Mouse (Mus musculus) forebrain, embryonic 10.5 days (tissue): ENCODE measurements at regions not wholly inside any gene's neighbourhood (a gene's known extent, or its start where the extent isn't known, plus 50 kb on each side); places are given as distances from the start of the nearest gene placed in this dataset.

Experiments
- DNase-seq: peaks from one replicate; pipeline ENCODE4 v3.0.0-alpha.2; 2017; ENCODE audit warnings: low spot score; ENCODE audit errors: extremely low spot score
- H3K27ac ChIP-seq: fragments of 300-500 bp; sonication (generic); 2 replicates; pipeline ENCODE4 v1.5.1; 2016; ENCODE audit warnings: mild to moderate bottlenecking
- H3K27me3 ChIP-seq: fragments of 300-500 bp; sonication (generic); 2 replicates; pipeline ENCODE4 v1.6.1; 2016; ENCODE audit warnings: mild to moderate bottlenecking; ENCODE audit not compliant: poor library complexity, severe bottlenecking
- H3K36me3 ChIP-seq: fragments of 300-500 bp; sonication (generic); replicated peaks from 2 replicates; pipeline ENCODE4 v1.6.1; 2016; ENCODE audit warnings: mild to moderate bottlenecking, moderate library complexity
- H3K4me1 ChIP-seq: fragments of 300-500 bp; sonication (generic); 2 replicates; pipeline ENCODE4 v1.6.1; 2016
- H3K4me3 ChIP-seq: fragments of 300-500 bp; sonication (generic); 2 replicates; pipeline ENCODE4 v1.5.1; 2016; ENCODE audit warnings: mild to moderate bottlenecking, moderate library complexity
- H3K9me3 ChIP-seq: fragments of 300-500 bp; sonication (generic); 2 replicates; pipeline ENCODE4 v1.6.1; 2016; ENCODE audit warnings: mild to moderate bottlenecking, moderate library complexity
- WGBS: fragments of 180-500 bp; shearing (Covaris S2); methylation state at CpG from one replicate; pipeline ENCODE4 v1.1.7; 2016; 5-methylcytosine and 5-hydroxymethylcytosine counted together

- Histone ChIP-seq H3K27me3 (peaks cover 3% of the 10 kb centered on the region; the same call in 1 of the 2 replicates), H3K4me3 (no peak overlapping the region), H3K27ac (no peak overlapping the region; the same call in 1 of the 2 replicates), H3K4me1 (peaks cover 12% of the 10 kb centered on the region), H3K36me3 (no peaks in the 10 kb centered on the region), H3K9me3 (no peaks in the 10 kb centered on the region)
- WGBS: 86% methylated on average over 10 of the region's 10 CpGs
- DNase-seq: no peak
Observed at GRCm38 (mm10) chr2:167801389-167801788, 111.8 kb upstream of the Tmem189 start.

GRCm38 (mm10) chr2:167800648-167801245 lies 111.1 kb upstream of the Tmem189 start:
- 76% methylated on average over 11 of the region's 11 CpGs for WGBS
- H3K27ac ChIP-seq: peak overlapping the region; percentile 72

GRCm38 (mm10) chr2:167799629-167800387 lies 110.2 kb upstream of the Tmem189 start:
- DNase-seq: no peak
- 89% methylated on average over 5 of the region's 5 CpGs for WGBS
- H3K9me3 ChIP-seq: no peaks in the 10 kb centered on the region
- H3K4me3 ChIP-seq: no peak overlapping the region
- peaks cover 3% of the 10 kb centered on the region; the same call in 1 of the 2 replicates for H3K27me3 ChIP-seq
- H3K27ac ChIP-seq: peak overlapping the region; percentile 72; the same call in 1 of the 2 replicates
- peaks cover 12% of the 10 kb centered on the region for H3K4me1 ChIP-seq
- no peaks in the 10 kb centered on the region for H3K36me3 ChIP-seq

More at GRCm38 (mm10) chr2:167800648-167801245, 111.1 kb upstream of the Tmem189 start:
- Histone ChIP-seq H3K27me3 (peaks cover 3% of the 10 kb centered on the region; the same call in 1 of the 2 replicates), H3K36me3 (no peaks in the 10 kb centered on the region), H3K9me3 (no peaks in the 10 kb centered on the region), H3K4me1 (peaks cover 12% of the 10 kb centered on the region), H3K4me3 (no peak overlapping the region)
- no peak for DNase-seq

- Histone ChIP-seq H3K27me3 (no peaks in the 10 kb centered on the region), H3K9me3 (no peaks in the 10 kb centered on the region), H3K4me1 (peaks cover 12% of the 10 kb centered on the region), H3K4me3 (no peak overlapping the region), H3K27ac (no peak overlapping the region), H3K36me3 (no peaks in the 10 kb centered on the region)
- 94% methylated on average over 9 of the region's 9 CpGs for WGBS
- DNase-seq: no peak
Observed at GRCm38 (mm10) chr2:167798969-167799513, 109.4 kb upstream of the Tmem189 start.

GRCm38 (mm10) chr2:167798076-167798782 lies 108.6 kb upstream of the Tmem189 start:
- no peak for DNase-seq
- Histone ChIP-seq H3K27ac (no peak overlapping the region), H3K4me1 (peaks cover 12% of the 10 kb centered on the region), H3K4me3 (no peak overlapping the region), H3K36me3 (no peaks in the 10 kb centered on the region), H3K27me3 (no peaks in the 10 kb centered on the region), H3K9me3 (no peaks in the 10 kb centered on the region)
- 89% methylated on average over 11 of the region's 11 CpGs for WGBS

- Histone ChIP-seq H3K9me3 (no peaks in the 10 kb centered on the region), H3K4me3 (no peak overlapping the region), H3K27me3 (no peaks in the 10 kb centered on the region), H3K4me1 (peaks cover 3% of the 10 kb centered on the region), H3K27ac (no peak overlapping the region), H3K36me3 (no peaks in the 10 kb centered on the region)
- WGBS: 87% methylated on average over 7 of the region's 7 CpGs
- DNase-seq: no peak
Observed at GRCm38 (mm10) chr2:167795491-167795890, 105.9 kb upstream of the Tmem189 start.

- H3K27ac ChIP-seq: no peak overlapping the region
- no peaks in the 10 kb centered on the region for H3K9me3 ChIP-seq
- H3K27me3 ChIP-seq: no peaks in the 10 kb centered on the region
- DNase-seq: no peak
- H3K4me1 ChIP-seq: peaks cover 4% of the 10 kb centered on the region; the same call in 1 of the 2 replicates
- 83% methylated on average over 2 of the region's 2 CpGs for WGBS
- H3K4me3 ChIP-seq: no peak overlapping the region
- H3K36me3 ChIP-seq: no peaks in the 10 kb centered on the region
Observed at GRCm38 (mm10) chr2:167793916-167794315, 104.3 kb upstream of the Tmem189 start.

- H3K9me3 ChIP-seq: no peaks in the 10 kb centered on the region
- H3K36me3 ChIP-seq: no peaks in the 10 kb centered on the region
- H3K27ac ChIP-seq: no peak overlapping the region
- WGBS: 72% methylated on average over 3 of the region's 3 CpGs
- H3K27me3 ChIP-seq: no peaks in the 10 kb centered on the region
- H3K4me3 ChIP-seq: no peak overlapping the region
- no peak for DNase-seq
- peaks cover 7% of the 10 kb centered on the region for H3K4me1 ChIP-seq
Observed at GRCm38 (mm10) chr2:167792753-167793152, 103.1 kb upstream of the Tmem189 start.

GRCm38 (mm10) chr2:167792330-167792729 lies 102.7 kb upstream of the Tmem189 start:
- no peak overlapping the region for H3K27ac ChIP-seq
- no peak for DNase-seq
- H3K9me3 ChIP-seq: no peaks in the 10 kb centered on the region
- WGBS: 72% methylated on average over 3 of the region's 3 CpGs
- no peaks in the 10 kb centered on the region for H3K27me3 ChIP-seq
- no peak overlapping the region for H3K4me3 ChIP-seq
- no peaks in the 10 kb centered on the region for H3K36me3 ChIP-seq
- H3K4me1 ChIP-seq: peaks cover 7% of the 10 kb centered on the region

GRCm38 (mm10) chr2:167789471-167789923 lies 99.9 kb upstream of the Tmem189 start:
- H3K27me3 ChIP-seq: no peaks in the 10 kb centered on the region
- no peak overlapping the region for H3K4me3 ChIP-seq
- no peak for DNase-seq
- peaks cover 7% of the 10 kb centered on the region for H3K4me1 ChIP-seq
- no peaks in the 10 kb centered on the region for H3K36me3 ChIP-seq
- H3K27ac ChIP-seq: 0 out of 2 replicates have a peak overlapping the region, but pooled peaks have one; percentile 0
- WGBS: 91% methylated on average over 11 of the region's 11 CpGs
- no peaks in the 10 kb centered on the region for H3K9me3 ChIP-seq

GRCm38 (mm10) chr2:167786951-167787350 lies 97.3 kb upstream of the Tmem189 start:
- peaks cover 17% of the 10 kb centered on the region for H3K4me1 ChIP-seq
- 82% methylated on average over 3 of the region's 5 CpGs for WGBS
- no peaks in the 10 kb centered on the region for H3K9me3 ChIP-seq
- H3K36me3 ChIP-seq: no peaks in the 10 kb centered on the region
- H3K27ac ChIP-seq: no peak overlapping the region
- H3K4me3 ChIP-seq: no peak overlapping the region
- H3K27me3 ChIP-seq: no peaks in the 10 kb centered on the region
- no peak for DNase-seq

- WGBS: 92% methylated on average over 13 of the region's 13 CpGs
- Histone ChIP-seq H3K27me3 (no peaks in the 10 kb centered on the region), H3K27ac (no peak overlapping the region), H3K36me3 (peaks cover 6% of the 10 kb centered on the region; the same call in 1 of the 2 replicates), H3K4me3 (no peak overlapping the region), H3K9me3 (no peaks in the 10 kb centered on the region), H3K4me1 (peaks cover 26% of the 10 kb centered on the region)
- DNase-seq: no peak
Observed at GRCm38 (mm10) chr2:167784353-167784752, 94.7 kb upstream of the Tmem189 start.
